Mouse (Mus musculus): ENCODE data around the gene Bicral.

GRCm38 (mm10) chr17:46857903-46858748 is at the start of gene Bicral:
- TF ChIP-seq MYOG (IDR thresholded peaks at IDR 0.05; ENCODE audit: control insufficient read depth in 1 of 3, insufficient read depth in 1 of 3, insufficient read length in 2 of 3, low read depth in 2 of 3): no peak
- peak; percentile 12 for TF ChIP-seq POLR2AphosphoS2 (IDR thresholded peaks at IDR 0.05; ENCODE audit: insufficient read length, low read depth)
- peak; percentile 13 for TF ChIP-seq POLR2A (IDR thresholded peaks at IDR 0.05; ENCODE audit: insufficient read length, low read depth)
- TF ChIP-seq MAX (IDR thresholded peaks at IDR 0.05; ENCODE audit: low read depth): no peak
- no peak for TF ChIP-seq USF1 (IDR thresholded peaks at IDR 0.05; ENCODE audit: low read depth)
- TF ChIP-seq MYOD1 (IDR thresholded peaks at IDR 0.05; ENCODE audit: control insufficient read depth in 1 of 3, insufficient read length in 2 of 3, low read depth in 2 of 3): no peak
- no peak for TF ChIP-seq TCF12 (IDR thresholded peaks at IDR 0.05; ENCODE audit: insufficient read depth, poor library complexity, severe bottlenecking)
- no peak for TF ChIP-seq E2F4 (IDR thresholded peaks at IDR 0.05; ENCODE audit: insufficient read depth)

All from myocyte (in vitro differentiated cells).